Mouse (Mus musculus) liver, embryonic 14.5 days (tissue): Measurements from ENCODE around the gene Macrod1. TPM values are rescaled to one million over a fixed set of nuclear protein-coding genes. Genes with fewer than 3 reads are reported as not detected.
A peak's percentile ranks its signal among the peaks of the same experiment; 100 is the strongest.

ENCODE experiments used
- ATAC-seq: fragments of 200-750 bp; cut with Nextera tagmentation; 2 replicates; pipeline ENCODE4 v1.8.0; 2017; ENCODE audit warnings: moderate number of reproducible peaks, mild to moderate bottlenecking, moderate library complexity; ENCODE audit not compliant: insufficient read depth
- DNase-seq, 3 experiments: peaks; one replicate each; pipeline ENCODE4 v3.0.0-alpha.2; 2012 to 2013; ENCODE audit warnings: low read depth in 3 of 3, low spot score in 3 of 3
- H3K27ac ChIP-seq: fragments of 300-500 bp; sonication (generic); 2 replicates; pipeline ENCODE4 v1.5.1; 2014; ENCODE audit warnings: moderate library complexity, mild to moderate bottlenecking, control low read depth, inconsistent platforms
- H3K27me3 ChIP-seq: fragments of 300-500 bp; sonication (generic); 2 replicates; pipeline ENCODE4 v1.6.1; 2014; ENCODE audit warnings: mild to moderate bottlenecking, low read length, moderate library complexity; ENCODE audit not compliant: control insufficient read depth, insufficient read depth
- H3K36me3 ChIP-seq: fragments of 300-500 bp; sonication (generic); replicated peaks from 2 replicates; pipeline ENCODE4 v1.6.1; 2014; ENCODE audit warnings: low read depth; ENCODE audit not compliant: control insufficient read depth, insufficient read depth
- H3K4me1 ChIP-seq, 2 experiments: fragments of 200-500 bp in 1 of 2; fragments of 300-500 bp in 1 of 2; sonication (generic) in 1 of 2; replicated peaks; 2 replicates each; pipeline ENCODE4 v1.6.1; 2012 to 2014; ENCODE audit warnings: antibody characterized with exemption in 1 of 2, inconsistent platforms in 1 of 2, low read length in 1 of 2; ENCODE audit not compliant: control insufficient read depth in 2 of 2, insufficient read depth in 2 of 2
- H3K4me2 ChIP-seq: fragments of 300-500 bp; sonication (generic); 2 replicates; pipeline ENCODE4 v1.6.1; 2014; ENCODE audit warnings: low read depth, mild to moderate bottlenecking, control low read depth, moderate library complexity
- H3K4me3 ChIP-seq, 2 experiments: fragments of 200-500 bp in 1 of 2; fragments of 300-500 bp in 1 of 2; sonication (generic) in 1 of 2; 2 replicates each; pipeline ENCODE4 v1.5.1; 2012 to 2014; ENCODE audit warnings: low read depth in 2 of 2, low read length in 2 of 2, mild to moderate bottlenecking in 2 of 2, control low read depth in 1 of 2, inconsistent platforms in 1 of 2, moderate library complexity in 1 of 2; ENCODE audit not compliant: insufficient read depth in 1 of 2
- H3K9ac ChIP-seq: fragments of 300-500 bp; sonication (generic); replicated peaks from 2 replicates; pipeline ENCODE4 v1.6.1; 2014; ENCODE audit warnings: mild to moderate bottlenecking, control low read depth, moderate library complexity
- H3K9me3 ChIP-seq: fragments of 300-500 bp; sonication (generic); 2 replicates; pipeline ENCODE4 v1.6.1; 2016; ENCODE audit warnings: low read length, mixed read lengths; ENCODE audit not compliant: control insufficient read depth
- CTCF ChIP-seq: IDR thresholded peaks from 2 replicates; pipeline ENCODE4 v1.5.1; 2016; ENCODE audit warnings: antibody characterized with exemption, low read depth, control low read depth
- EP300 ChIP-seq: IDR thresholded peaks from 2 replicates; pipeline ENCODE4 v1.6.1; 2016; ENCODE audit warnings: antibody characterized with exemption, low read depth
- WGBS: fragments of 180-500 bp; shearing (Covaris S2); extraction: QIAGEN DNeasy Blood & Tissue Kit; methylation state at CpG from one replicate; pipeline ENCODE4 v1.1.7; 2014; ENCODE audit not compliant: insufficient replicate concordance; 5-methylcytosine and 5-hydroxymethylcytosine counted together
- polyA plus RNA-seq, 2 experiments: library from polyadenylated mRNA; depleted of rRNA in 1 of 2; stranded (reverse) in 1 of 2; unstranded in 1 of 2; fragments of >200 nt; fragmentation: Nextera tagmentation in 1 of 2; extraction: Ambion mirVana in 1 of 2; gene quantifications; 2 replicates each; pipeline versions ENCODE4 v1.2.1 to v1.2.3; 2012 to 2014

Gene Macrod1
- polyA plus RNA-seq, 2 experiments: 3.7 to 4.5 TPM

- H3K36me3 ChIP-seq: no peaks in the 10 kb centered on the region
- whole genome bisulfite sequencing: 52% methylated on average over 3 of the region's 3 CpGs
Observed at GRCm38 (mm10) chr19:7161064-7161463, 104.5 kb downstream of the Macrod1 start.

GRCm38 (mm10) chr19:7164238-7164637 is 107.6 kb downstream of the Macrod1 start:
- no peak overlapping the region for H3K4me3 ChIP-seq
- H3K4me1 ChIP-seq: no peaks in the 10 kb centered on the region
- H3K36me3 ChIP-seq: no peaks in the 10 kb centered on the region
- H3K9ac ChIP-seq: no peak overlapping the region
- peaks cover 56% of the 10 kb centered on the region for H3K27me3 ChIP-seq
- DNase-seq (no peak), ATAC-seq (no peak)
- WGBS: 22% methylated on average over 6 of the region's 6 CpGs
- no peak overlapping the region for H3K4me2 ChIP-seq
- no peak overlapping the region for H3K27ac ChIP-seq
- TF ChIP-seq CTCF (no peak), EP300 (no peak)
- H3K9me3 ChIP-seq: no peaks in the 10 kb centered on the region

More at GRCm38 (mm10) chr19:7161064-7161463, 104.5 kb downstream of the Macrod1 start:
- Histone ChIP-seq H3K27ac (no peak overlapping the region), H3K4me3 (no peak overlapping the region), H3K9me3 (no peaks in the 10 kb centered on the region), H3K27me3 (peaks cover 33% of the 10 kb centered on the region), H3K4me1 (no peaks in the 10 kb centered on the region), H3K4me2 (no peak overlapping the region), H3K9ac (no peak overlapping the region)
- TF ChIP-seq EP300 (no peak), CTCF (no peak)
- DNase-seq: no peak
- no peak for ATAC-seq

- no peak overlapping the region for H3K27ac ChIP-seq
- H3K27me3 ChIP-seq: peaks cover 56% of the 10 kb centered on the region
- DNase-seq (no peak), ATAC-seq (no peak)
- peak overlapping the region in 1 of 2 experiments; percentile 51; a peak in 2 of 4 replicates for H3K4me3 ChIP-seq
- no peaks in the 10 kb centered on the region for H3K4me1 ChIP-seq
- H3K36me3 ChIP-seq: no peaks in the 10 kb centered on the region
- H3K9me3 ChIP-seq: no peaks in the 10 kb centered on the region
- peak overlapping the region; percentile 59 for H3K4me2 ChIP-seq
- no peak overlapping the region for H3K9ac ChIP-seq
- WGBS: 2% methylated on average over 35 of the region's 35 CpGs
- TF ChIP-seq CTCF (no peak), EP300 (no peak)
Observed at GRCm38 (mm10) chr19:7164820-7165323, 108.3 kb downstream of the Macrod1 start.

- Histone ChIP-seq H3K27me3 (peaks cover 56% of the 10 kb centered on the region), H3K36me3 (no peaks in the 10 kb centered on the region), H3K27ac (no peak overlapping the region), H3K4me3 (peak overlapping the region in 1 of 2 experiments; percentile 51; a peak in 3 of 4 replicates), H3K9ac (no peak overlapping the region), H3K4me1 (no peaks in the 10 kb centered on the region), H3K9me3 (no peaks in the 10 kb centered on the region), H3K4me2 (peak overlapping the region; percentile 59)
- DNase-seq (no peak), ATAC-seq (no peak)
- 1% methylated on average over 79 of the region's 105 CpGs for WGBS
- TF ChIP-seq EP300 (no peak), CTCF (no peak)
Observed at GRCm38 (mm10) chr19:7165509-7166199, 109.0 kb downstream of the Macrod1 start.

- H3K9me3 ChIP-seq: no peaks in the 10 kb centered on the region
- TF ChIP-seq CTCF (no peak), EP300 (no peak)
- no peak overlapping the region for H3K27ac ChIP-seq
- H3K9ac ChIP-seq: no peak overlapping the region
- peaks cover 56% of the 10 kb centered on the region for H3K27me3 ChIP-seq
- H3K4me3 ChIP-seq: peak overlapping the region in 1 of 2 experiments; percentile 51; a peak in 2 of 4 replicates
- H3K4me2 ChIP-seq: peak overlapping the region; percentile 59
- 6% methylated on average over 13 of the region's 15 CpGs for WGBS
- ATAC-seq (no peak), DNase-seq (no peak)
- H3K4me1 ChIP-seq: peaks cover 0 to 3% of the 10 kb centered on the region in 2 experiments; a peak in 2 of 4 replicates
- H3K36me3 ChIP-seq: no peaks in the 10 kb centered on the region
Observed at GRCm38 (mm10) chr19:7166200-7166711, 109.6 kb downstream of the Macrod1 start.
